Mouse (Mus musculus) kidney, postnatal 14 days (tissue): ENCODE data around the gene Gm10334.
"Not testable (repeated sequence)": the region's sequence is repeated elsewhere in the genome, so short reads cannot be mapped to it uniquely, and the experiment has no call there.

Experiments
- DNase-seq: peaks from one replicate; pipeline ENCODE4 v3.0.0; 2022; ENCODE audit warnings: mixed read lengths

Gm10334 gene

DNA sequence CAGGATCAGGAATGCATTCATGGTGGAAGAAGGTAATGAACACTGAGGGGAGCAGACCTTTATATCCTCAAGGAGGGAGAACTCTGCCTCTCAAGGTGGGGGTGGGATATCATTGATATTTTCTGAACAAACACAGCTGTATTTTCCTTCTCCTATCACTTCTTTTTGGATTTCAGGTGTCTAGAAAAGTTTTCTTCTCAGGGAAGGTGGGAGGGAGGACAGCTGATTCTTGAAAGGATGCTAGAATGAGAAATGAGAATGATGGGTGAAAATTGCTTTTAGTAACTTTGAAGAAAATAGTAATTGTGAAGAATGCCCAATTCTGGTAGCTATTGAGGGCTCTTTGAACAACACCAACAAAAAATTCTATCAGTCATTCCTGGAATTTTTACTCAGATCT, at the start of gene Gm10334:
Gm10334 (minus strand) TSS at position 101 of the 400 bp plus-strand sequence.
- DNase-seq, result not testable (repeated sequence)

DNA sequence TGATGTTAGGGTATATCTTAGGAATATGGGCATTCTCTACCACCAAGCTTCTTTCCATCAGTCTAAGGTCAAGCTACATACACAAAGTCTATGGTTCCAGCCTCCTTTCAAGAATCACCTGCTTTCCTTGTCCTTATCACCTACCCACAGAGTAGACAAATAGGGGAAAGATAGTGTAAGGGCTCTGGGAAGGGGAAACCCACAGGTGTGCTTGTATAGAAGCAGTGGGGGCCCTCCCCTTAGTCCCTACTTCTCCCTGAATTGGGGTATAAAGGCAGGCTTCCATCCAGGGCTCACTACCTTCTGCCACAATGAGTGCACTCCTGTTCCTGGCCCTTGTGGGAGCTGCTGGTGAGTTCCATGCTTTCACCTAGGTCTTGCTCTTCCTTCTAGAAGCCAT, 12.7 kb upstream of the Gm10334 start, which contains the start of gene Prss1:
Prss1 (plus strand) TSS at position 301 of the 400 bp plus-strand sequence.
- not testable (repeated sequence) for DNase-seq

DNA sequence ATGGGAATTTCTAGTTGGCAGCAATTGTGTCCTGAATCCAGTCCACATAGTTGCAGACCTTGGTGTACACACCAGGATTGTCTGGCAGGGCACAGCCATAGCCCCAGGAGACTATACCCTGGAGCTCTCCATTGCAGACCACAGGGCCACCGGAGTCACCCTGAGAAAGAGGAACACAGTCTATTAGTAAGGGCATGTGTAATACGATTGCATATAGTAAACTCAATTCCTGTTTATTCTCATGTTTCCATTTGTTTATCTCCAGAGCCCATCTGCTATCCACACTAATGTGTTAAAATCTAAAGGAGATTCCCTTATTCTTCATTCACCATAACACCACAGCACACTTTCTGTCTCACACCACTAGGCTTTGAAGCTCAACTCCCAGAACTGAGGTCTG, 3.7 kb downstream of the Gm10334 start:
- not testable (repeated sequence) for DNase-seq
